Mouse (Mus musculus) left cerebral cortex, postnatal 4 days (tissue): Measurements from ENCODE around the gene Pacrg. TPM values are rescaled to one million over a fixed set of nuclear protein-coding genes. Genes with fewer than 3 reads are reported as not detected.
A peak's percentile ranks its signal among the peaks of the same experiment; 100 is the strongest.

Experiments used
- DNase-seq: peaks from one replicate; pipeline ENCODE4 v3.0.0-alpha.2; 2022
- intact Hi-C: fragments of 180-260 bp; cut with DNase I; formaldehyde crosslinking; loops from one replicate; pipeline ENCODE4 v1.15.1; 2025
- total RNA-seq, 2 experiments: library from RNA; stranded (reverse); gene quantifications; 2 replicates each; pipeline ENCODE4 v1.2.3; 2021

Pacrg gene
- total RNA-seq = 10 to 100 TPM in 1 of 2 experiments, 1 to 10 TPM in 1; 7.7 to 10.6 TPM

DNA sequence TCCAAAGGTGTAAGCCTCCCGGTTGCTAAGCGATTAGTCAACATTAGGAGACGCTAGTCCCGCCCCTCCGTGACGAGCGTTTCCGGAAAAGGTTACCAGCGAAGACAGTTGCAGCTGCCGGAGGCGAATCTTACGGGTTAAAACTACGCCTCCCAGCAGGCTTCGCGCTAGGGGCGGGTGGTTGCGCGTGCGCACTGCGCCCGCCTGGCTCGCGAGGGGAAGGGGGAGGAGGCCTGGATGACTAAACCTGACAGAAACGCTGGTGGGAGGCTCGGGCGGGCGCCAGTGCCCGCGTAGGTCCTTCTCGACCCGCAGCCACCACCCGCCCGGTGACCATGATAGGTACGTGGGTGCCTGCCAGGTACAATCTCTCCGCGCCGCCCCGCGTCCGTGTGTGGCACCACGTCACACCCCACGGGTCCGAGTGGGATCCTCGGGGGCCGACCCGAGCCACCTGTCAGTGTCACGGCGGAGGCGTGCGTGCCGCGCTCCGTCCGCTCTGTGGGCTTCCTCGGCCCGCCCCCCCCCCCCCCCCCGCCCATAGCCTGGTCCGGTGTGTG, at the start of gene Pacrg, which contains the start of gene Prkn:
Gene Pacrg (minus strand): TSS at position 164 of the 560 bp plus-strand sequence.
Gene Prkn (plus strand): TSS at position 237 of the 560 bp plus-strand sequence.
- peak; percentile 98 for DNase-seq
- intact Hi-C loops = loop anchor here (5.0 to 10.0 kb wide), 2 partner anchors 185 to 767 kb away; no protein-coding TSS in a partner anchor

DNA sequence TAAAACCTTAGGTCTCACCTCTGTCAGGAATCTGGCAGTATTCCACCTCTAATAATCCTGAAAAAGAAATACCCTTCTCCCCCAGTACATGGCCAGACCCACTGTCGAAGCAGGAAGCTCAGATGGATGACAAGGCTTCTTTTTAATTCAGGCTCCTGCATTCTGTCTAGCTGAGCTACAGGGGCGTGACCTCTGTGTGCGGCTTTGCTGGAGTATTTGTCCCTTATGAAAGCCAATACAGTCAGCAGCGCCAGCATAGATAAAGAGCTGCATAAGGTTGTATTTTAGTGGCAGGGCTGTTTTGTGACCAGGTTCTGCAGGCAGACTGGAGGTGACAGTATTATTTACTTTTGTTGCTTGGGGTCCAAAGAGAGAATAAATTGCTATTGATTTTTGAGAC, 47.8 kb upstream of the Pacrg start:
- DNase-seq = no peak
- intact Hi-C loops = no loop called here

DNA sequence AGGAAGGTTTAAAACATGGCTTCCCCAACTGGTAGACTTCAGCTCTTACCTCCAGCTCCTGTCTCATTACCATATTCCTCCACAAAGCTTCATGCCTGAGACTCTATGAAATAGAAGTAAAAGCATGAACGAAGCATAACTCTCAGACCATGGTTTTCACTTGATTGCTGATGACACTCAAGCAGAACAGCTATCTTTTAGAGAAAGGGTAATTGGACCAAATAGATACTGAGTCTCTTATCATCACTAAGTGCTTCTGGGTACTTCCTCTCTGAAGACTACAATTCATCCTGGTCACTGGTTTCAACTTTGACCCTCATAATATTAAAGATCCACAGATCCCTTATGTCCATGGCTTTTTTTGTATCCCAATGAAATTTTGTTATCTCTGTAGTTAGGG, 42.1 kb upstream of the Pacrg start:
- DNase-seq = no peak
- intact Hi-C loops = no loop called here

DNA sequence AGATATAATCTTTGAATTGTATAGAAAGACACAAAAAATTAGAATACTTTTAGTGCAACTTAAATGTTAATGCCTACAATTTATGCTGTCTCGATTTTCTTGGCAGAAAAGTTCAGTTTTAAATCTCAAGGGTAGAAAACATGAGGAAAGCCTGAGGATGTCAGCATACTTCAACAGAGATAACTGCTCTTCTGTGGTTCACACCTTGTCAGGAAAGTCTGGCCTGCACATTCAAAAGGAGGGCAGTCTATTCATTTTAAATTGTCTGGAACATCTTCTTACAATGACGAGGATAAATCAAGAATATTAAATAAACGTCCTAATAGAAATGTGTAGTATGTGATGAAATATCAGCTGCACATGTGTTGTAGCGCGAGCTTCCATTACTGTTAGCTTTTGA, 38.9 kb upstream of the Pacrg start:
- intact Hi-C loops = no loop called here
- no peak for DNase-seq

DNA sequence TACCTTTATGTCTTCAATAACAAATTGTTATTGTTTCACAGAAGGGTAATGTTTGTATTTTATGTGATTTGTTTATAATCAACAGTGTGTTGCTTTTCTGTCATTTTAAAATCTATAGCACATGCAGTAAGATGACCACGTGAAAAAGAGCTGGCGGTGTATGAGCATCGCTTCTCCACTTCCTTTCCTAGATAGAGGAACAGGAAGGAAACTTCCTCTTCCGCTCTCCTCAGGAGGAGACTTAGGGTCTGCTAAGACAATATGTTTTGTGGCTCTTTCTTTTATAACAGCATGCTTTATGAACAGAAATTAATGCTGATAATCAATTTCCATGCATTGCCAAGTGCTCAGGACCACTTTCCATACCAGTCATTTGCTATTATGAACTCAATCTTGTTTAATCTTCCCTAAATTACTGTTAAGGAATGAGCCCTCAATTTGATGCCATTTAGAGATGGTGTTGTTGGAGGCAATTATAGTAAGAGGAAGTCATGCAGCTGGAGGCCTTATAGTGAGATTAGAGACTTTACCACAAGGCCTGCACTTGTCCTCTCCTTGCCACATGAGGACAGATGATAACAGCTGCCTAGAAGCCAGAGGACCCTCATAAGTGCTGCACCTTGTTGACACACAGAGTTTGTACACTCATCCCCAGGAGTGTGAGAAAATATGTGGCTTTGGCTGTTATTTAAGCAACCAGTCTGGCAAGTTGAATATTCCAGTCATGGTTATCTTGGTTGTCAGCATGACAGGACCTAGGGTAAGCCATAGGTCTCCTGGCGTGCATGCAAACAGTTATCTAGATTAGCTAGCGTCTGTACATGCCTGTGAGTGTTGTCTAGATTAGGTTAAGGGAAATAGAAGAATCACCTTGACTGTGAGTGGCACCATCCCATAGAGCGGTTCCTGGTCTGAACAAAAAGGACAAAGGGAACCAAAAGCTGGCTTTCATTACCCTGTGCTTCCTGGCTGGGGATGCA, 34.4 kb upstream of the Pacrg start:
- no peak for DNase-seq
- intact Hi-C loops = no loop called here

DNA sequence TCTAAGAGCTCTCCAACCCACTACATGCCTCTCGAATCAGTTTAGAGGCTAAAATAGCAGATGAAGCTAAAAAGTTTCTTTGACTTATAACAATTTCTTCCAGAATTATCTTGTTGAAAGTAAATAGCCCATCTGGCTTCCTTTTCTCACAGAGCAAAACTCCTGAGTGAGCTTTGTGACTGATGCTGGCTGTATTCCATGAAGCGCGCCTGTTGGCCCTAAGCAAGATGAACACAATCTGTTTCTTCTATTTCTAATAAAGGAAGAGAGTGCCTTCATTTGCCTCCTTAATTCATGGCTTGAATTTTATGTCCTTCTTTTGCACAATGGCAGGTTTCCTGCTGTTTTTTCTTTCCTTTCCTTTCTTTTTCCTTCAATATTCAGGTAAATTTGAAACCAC, 14.1 kb upstream of the Pacrg start:
- DNase-seq = peak; percentile 31
- intact Hi-C loops = no loop called here

DNA sequence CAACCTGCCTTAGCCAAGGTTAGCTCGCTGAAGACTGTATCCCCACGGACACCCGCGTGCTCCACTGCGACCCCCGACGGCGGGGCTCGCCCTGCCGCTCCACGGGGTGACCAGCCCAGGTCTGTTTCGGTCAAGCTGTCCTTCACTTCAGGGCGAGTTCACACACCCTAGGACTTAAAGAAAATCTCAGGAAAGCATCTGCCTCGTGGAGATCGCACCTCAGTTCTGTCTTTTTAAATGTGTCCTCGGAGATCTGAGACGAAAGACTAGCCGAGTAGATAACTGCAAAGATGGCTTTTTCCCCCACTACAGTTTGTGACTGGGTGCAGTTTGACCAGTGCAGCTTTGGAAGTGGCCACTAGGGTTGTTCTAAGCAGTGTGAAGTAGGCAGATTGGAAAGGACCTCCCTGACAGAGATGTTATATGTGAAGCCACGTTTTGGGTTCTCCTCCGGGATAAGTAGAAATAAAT, 655 bp upstream of the Pacrg start:
- intact Hi-C loops = loop anchor here (5.0 to 10.0 kb wide), 2 partner anchors 184 to 767 kb away; no protein-coding TSS in a partner anchor
- peak; percentile 53 for DNase-seq

DNA sequence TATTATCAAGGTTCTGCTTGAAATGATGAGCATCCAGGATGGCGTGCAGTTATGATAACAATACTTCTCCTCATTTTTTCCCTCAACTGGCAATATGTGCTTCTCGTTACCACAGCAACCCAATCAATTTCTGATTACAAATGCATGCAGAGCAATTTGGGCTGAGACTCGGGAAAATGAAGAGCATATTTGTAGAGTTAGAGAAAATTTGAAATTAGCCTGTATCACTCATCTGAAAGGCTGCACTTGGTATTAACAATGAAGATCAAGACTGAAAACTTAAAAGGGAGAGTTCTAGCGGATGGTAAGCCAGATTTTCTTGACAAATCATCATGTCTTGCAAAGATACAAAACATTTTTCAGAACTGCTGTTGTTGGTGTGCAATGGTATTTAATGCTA, 21.1 kb downstream of the Pacrg start:
- no peak for DNase-seq
- intact Hi-C loops = no loop called here

DNA sequence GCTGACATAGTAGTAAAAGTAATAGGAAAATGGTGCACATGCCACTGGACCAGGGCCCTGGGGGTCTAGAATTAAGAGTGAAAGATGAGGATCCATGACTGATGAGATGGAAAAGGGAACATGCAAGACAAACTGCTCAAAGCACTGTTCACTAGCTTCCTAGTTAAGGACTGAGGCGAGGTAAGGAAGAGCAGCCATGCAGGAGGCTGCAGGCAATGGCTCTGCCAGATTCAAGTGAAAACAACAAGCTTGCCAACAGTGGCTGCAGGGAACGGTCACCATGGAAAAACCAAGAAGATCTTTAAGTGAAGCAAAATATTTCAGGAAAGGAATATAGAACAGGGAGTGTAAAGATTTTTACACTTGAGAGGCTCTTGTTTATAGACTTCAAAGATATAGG, 31.5 kb downstream of the Pacrg start:
- intact Hi-C loops = no loop called here
- DNase-seq = peak; percentile 5

DNA sequence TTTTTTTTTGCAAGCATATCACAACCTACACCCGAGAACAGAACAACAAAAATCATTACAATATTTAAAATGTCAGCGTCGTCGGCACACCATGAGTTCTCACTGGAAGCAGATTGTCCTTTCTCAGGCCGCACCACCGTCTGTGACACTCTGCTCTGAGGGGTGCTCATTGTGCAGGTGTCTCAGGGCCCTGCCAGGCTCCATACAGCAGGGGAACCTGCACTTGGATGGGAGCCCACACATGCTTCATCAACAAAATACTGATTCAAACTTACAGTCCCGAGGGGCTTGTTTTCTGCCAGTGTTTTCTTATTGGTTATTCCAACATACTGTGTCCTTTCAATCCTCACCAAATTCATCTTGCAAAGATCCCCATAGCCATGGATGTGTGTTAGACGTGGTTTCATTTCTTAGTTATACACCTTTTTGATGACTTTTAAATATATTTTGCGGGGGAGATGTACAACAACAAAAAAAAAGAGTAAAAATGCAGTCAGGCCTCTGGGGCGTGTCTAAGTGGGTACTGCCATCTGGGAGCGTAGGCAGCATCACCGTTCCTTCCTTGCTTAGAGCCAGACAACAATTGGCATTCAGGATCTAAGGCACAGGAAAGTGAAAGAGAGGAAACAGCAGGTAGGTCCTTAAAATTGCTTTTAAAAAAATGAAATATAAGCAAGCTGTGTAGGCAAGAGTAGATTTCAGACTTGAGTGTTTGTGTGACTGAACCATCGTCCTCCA, 32.7 kb downstream of the Pacrg start:
- peak; percentile 78 for DNase-seq
- intact Hi-C loops = no loop called here

DNA sequence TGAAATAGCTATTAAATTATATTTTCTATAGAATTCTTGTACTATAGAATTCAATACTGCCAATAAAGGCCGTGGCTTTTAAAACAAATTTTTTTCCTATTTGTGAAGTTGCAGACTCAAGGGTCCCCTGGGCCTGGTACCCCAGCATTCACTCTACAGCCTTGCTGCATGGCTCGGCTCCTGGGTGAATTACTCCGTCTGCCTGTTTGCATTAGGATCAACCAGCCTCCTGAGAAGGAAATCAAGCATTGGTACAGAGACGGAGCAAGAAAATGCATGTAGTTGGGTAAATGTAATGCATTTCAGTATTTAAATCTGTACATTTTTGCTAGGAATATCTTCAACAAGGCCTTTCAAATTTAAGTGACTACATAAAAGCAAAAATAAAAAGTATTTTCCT, 33.4 kb downstream of the Pacrg start:
- intact Hi-C loops = no loop called here
- DNase-seq = peak; percentile 46

DNA sequence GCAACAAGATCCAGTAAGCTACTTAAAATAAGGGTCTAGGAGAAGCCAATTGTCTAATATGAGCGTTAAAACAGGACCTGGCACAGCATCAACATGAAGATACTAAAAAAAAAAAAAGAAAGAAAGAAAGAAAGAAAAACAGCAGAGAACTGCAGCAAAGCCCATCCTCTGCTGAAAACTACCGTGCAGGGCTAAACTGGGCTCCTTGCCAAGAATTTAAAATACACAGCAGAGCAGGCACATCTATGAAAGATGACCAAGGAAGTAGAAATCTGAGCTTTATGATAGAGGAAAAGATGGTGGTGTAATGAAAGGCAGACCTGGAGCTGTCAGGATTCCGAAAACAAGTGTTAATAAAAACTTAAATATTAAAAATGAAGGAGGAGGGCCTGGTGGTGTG, 48.5 kb downstream of the Pacrg start:
- no peak for DNase-seq
- intact Hi-C loops = no loop called here

DNA sequence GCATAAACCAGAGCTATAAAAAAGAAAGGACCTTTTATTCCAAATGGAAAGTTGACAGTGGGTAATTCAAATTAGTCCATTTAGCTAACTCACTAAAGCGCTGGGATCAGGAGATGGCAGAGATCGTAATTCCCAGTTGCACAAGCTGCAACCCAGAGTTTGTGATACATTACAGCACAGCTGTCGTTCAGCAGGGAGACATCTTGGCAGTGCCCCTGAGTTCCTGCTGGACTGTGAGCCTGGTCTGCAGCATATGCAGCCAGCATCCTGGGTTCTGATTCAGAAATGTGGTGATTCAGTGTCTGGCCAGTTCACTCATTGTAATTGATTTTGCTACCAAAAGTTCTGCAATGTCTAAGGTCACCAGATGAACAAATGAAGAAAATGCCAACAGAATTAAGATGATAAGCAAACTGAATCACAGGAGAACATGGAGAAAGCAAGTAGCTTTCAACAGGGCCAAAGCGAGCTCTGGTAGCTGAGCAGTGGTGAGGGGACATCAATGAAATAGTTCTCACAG, 55.6 kb downstream of the Pacrg start:
- intact Hi-C loops = no loop called here
- peak; percentile 32 for DNase-seq

DNA sequence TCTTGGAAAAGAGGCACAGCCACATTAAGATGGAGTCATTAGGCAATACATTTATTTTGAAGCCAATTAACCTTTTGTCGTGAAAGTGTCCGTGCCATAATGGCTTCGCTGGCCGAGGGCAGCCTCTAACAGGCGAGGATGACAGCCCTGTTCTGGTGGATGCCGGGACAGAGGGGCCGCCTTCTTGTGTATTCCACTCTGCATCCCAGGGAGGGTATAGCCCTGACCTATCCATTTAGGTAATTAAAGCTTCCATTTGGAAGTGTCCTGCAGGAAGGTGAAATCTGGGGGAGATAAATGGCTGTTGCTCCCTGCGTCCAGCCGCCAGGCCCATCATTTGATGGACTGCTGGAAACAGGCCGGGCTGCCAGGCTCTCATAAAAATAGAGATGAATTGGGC, 63.6 kb downstream of the Pacrg start:
- intact Hi-C loops = no loop called here

DNA sequence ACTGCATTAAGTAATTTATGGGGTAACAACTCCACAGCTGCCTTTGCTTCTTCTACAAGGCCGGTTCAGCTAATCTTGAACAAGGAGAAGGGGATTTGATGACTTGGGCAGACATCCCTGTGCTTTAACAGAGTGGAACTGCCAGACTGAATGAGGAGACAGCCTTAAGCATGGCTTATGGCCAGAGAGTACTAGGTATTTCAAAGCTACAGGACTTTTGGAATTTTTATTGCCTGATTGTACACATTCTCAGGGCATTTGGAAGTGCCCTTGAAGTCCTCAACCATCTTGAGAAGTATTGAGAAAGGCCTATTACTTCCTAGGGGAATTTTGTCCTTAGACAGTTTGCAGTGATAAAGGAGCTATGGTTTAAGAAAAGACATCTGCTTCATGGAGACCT, 65.6 kb downstream of the Pacrg start:
- intact Hi-C loops = no loop called here
- no peak for DNase-seq

More for the DNA sequence above, 63.6 kb downstream of the Pacrg start:
- DNase-seq = no peak

DNA sequence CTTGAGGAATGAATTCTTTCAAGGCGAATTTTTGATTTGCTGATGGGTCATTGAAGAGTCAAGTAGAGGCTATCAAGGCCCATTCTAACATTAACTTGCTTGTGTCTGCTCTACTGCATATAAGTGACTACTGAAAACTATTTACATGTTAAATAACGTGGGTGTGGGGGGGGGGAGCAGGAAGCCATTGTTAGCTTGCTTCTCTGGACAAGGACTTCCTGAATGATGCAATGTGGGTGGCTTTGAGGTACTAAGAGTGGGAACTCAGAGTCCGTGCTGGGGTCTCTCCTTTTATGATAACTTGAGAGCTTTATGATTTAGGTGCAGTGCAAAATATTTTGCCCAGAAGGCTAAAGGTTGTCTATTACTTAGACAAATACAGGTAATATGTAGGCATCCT, 67.9 kb downstream of the Pacrg start:
- intact Hi-C loops = no loop called here
- no peak for DNase-seq

DNA sequence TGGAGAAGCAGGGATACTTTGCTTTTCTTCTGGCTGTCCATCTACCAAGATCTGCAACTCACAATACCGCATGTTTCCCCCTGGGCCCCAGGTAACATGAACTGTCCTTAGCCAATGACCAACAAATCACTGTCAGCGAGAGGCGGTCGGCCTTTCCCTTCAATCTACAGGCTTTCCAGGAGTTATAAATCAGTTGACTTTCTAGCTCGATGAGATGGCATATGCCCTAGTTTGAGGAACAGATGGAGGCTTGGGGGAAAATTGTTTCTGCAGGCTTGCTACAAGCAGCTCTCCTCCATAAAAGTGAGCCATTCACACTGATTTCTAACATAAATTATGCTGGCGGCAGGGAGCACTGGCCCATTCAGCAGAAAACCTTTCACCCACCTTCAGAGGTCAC, 70.2 kb downstream of the Pacrg start:
- intact Hi-C loops = no loop called here
- no peak for DNase-seq

DNA sequence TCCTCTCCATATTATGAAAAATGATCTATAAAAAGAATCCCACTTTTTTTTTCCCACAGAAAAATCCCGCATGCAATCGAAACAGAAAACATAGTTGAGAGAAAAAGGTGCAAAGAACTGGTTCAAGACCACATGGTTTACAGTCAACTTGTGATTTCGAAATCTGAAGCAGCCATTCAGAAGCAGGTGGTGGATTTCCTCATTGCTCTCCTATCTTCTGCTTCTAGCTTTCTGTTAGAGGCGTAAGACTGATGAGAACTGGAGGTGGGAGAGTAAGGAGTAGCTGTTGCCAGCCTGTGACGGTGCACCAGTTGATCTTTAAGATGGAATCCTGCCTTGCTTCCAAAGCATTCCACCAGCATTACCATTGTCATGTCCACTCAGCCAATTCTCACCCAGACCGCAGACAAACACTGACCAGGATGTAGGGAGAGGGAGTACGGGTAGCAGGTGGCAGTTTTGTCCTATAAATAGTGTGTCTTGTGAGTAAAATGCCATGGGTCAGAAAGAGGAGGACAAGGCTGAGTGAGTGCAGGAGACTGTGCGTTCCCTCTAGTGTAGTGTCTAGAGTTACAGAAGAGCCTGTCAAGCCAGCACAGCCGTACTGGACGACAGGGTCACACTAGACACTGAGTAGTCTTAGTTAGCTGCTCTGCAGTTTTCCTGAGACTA, 73.2 kb downstream of the Pacrg start:
- intact Hi-C loops = no loop called here

DNA sequence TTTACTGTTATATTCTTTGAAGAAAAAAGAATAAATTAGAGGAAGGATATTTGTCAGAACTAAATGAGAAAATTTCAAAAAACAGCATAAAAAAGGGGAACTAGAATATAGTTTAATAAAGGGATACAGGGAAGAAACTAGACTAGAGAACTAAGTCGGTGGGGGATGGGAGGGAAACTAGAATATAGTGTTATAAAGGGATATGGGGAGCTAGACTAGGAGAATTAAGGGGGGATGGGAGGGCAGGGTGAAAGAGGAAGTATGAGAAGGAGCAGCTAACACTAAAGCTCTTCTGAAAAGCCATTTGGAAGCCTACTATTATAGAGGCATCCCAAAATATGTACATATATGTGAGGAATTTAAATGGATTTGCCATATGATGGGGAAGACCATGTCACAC, 75.8 kb downstream of the Pacrg start:
- intact Hi-C loops = no loop called here
- DNase-seq = no peak

More for the DNA sequence above, 73.2 kb downstream of the Pacrg start:
- no peak for DNase-seq

DNA sequence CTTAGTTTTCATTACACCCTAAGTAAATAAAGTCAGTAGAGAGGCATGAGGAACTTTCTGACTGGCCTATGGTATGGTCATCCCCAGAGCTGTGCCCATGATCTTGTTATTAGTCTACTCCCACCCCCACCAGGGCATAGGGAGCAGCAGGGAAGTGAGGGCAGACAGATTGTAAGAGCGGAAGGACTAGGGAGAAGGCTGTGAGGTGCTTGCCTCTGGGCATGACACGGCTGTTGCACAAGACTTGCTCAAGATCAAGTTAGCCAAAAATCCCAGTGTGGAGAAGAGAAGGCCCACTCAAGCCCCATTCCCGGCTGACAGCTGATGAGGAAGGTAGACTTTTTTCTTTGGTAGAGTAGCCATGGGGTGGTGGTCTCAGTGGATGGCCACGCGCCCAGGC, 82.7 kb downstream of the Pacrg start:
- intact Hi-C loops = no loop called here
- DNase-seq = no peak
